Mouse (Mus musculus) ES-E14 (cell line): ENCODE data around the gene Scarb1.

Source experiments
- CHD2 ChIP-seq: IDR thresholded peaks from 2 replicates; pipeline ENCODE4 v1.6.1; 2014; ENCODE audit warnings: mild to moderate bottlenecking, low read depth, low read length, inconsistent platforms
- HCFC1 ChIP-seq: IDR thresholded peaks from 2 replicates; pipeline ENCODE4 v1.6.1; 2012; ENCODE audit warnings: low read length, inconsistent platforms, borderline replicate concordance; ENCODE audit not compliant: insufficient read depth
- MAFK ChIP-seq: IDR thresholded peaks from 2 replicates; pipeline ENCODE4 v1.6.1; 2014; ENCODE audit warnings: mild to moderate bottlenecking, low read depth, low read length, inconsistent platforms; ENCODE audit not compliant: insufficient read depth
- ZC3H11A ChIP-seq: IDR thresholded peaks from 2 replicates; pipeline ENCODE4 v1.6.1; 2012; ENCODE audit warnings: low read depth, mild to moderate bottlenecking, inconsistent platforms, low read length, borderline replicate concordance
- ZNF384 ChIP-seq: IDR thresholded peaks from 2 replicates; pipeline ENCODE4 v1.6.1; 2012; ENCODE audit warnings: low read depth, low read length, inconsistent platforms

DNA sequence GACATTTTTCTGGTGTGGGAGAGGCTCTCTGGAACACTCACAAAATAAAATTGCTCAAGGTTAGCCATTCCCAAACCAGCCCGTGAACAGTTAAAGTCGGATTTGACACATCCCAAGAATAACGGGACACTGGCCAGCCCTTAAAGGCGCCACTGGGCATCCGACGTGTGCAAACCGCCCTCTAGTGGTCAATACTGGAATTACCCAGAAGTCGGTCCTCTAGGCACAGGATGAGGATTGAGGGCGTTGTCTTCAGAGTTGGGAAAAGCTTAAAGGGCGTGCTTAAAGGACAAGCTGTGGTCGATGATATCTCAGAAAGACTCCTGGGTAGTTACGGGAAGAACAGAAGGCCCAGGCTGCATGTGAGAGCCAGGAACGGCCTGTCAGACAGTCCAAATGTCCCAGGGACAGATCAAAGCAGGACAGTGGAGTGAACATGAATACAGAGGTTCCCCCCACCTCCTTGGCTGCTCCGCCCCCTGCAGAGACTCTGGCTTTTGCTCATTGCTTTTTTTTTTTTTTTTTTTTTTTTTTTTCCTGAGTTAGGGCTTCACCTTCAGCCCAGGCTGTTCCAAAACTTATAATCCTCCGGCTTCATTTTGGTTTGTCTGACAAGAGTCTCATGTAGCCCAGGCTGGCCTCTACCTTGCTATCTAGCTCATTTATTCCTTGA is 69.2 kb downstream of the Scarb1 start:
- TF ChIP-seq CHD2 (no peak), HCFC1 (no peak), ZNF384 (peak; percentile 86), ZC3H11A (peak; percentile 25; the same call in 1 of the 2 replicates), MAFK (no peak)
